Mouse (Mus musculus) embryonic facial prominence, embryonic 11.5 days (tissue): ENCODE results near the gene Elavl3. TPM values are rescaled to one million over a fixed set of nuclear protein-coding genes. Genes with fewer than 3 reads are reported as not detected.

Experiments
- ATAC-seq: fragments of 200-750 bp; cut with Nextera tagmentation; replicated peaks from 2 replicates; pipeline ENCODE4 v1.8.0; 2017; ENCODE audit warnings: low read depth; ENCODE audit not compliant: insufficient number of reproducible peaks, low FRiP score, low TSS enrichment
- DNase-seq: peaks from one replicate; pipeline ENCODE4 v3.0.0-alpha.2; 2015; ENCODE audit warnings: low spot score
- H3K27ac ChIP-seq: fragments of 300-500 bp; sonication (generic); replicated peaks from 2 replicates; pipeline ENCODE4 v1.5.1; 2014; ENCODE audit warnings: mild to moderate bottlenecking, low read depth, low read length, control low read depth
- H3K27me3 ChIP-seq: fragments of 300-500 bp; sonication (generic); 2 replicates; pipeline ENCODE4 v1.6.1; 2014; ENCODE audit warnings: mild to moderate bottlenecking, low read length, moderate library complexity, mixed read lengths; ENCODE audit not compliant: control insufficient read depth, insufficient read depth
- H3K36me3 ChIP-seq: fragments of 300-500 bp; sonication (generic); replicated peaks from 2 replicates; pipeline ENCODE4 v1.6.1; 2014; ENCODE audit warnings: low read depth, mild to moderate bottlenecking, low read length, moderate library complexity, mixed read lengths; ENCODE audit not compliant: control insufficient read depth, insufficient read depth
- H3K4me1 ChIP-seq: fragments of 300-500 bp; sonication (generic); 2 replicates; pipeline ENCODE4 v1.6.1; 2014; ENCODE audit warnings: low read length, mixed read lengths; ENCODE audit not compliant: control insufficient read depth, insufficient read depth
- H3K4me2 ChIP-seq: fragments of 300-500 bp; sonication (generic); 2 replicates; pipeline ENCODE4 v1.6.1; 2014; ENCODE audit warnings: low read depth, mild to moderate bottlenecking, control low read depth, low read length, moderate library complexity
- H3K4me3 ChIP-seq: fragments of 300-500 bp; sonication (generic); 2 replicates; pipeline ENCODE4 v1.5.1; 2014; ENCODE audit warnings: low read depth, low read length, control low read depth
- H3K9ac ChIP-seq: fragments of 300-500 bp; sonication (generic); replicated peaks from 2 replicates; pipeline ENCODE4 v1.6.1; 2014; ENCODE audit warnings: mild to moderate bottlenecking, control low read depth, low read length
- H3K9me3 ChIP-seq: fragments of 300-500 bp; sonication (generic); replicated peaks from 2 replicates; pipeline ENCODE4 v1.6.1; 2016; ENCODE audit warnings: mild to moderate bottlenecking, low read length, inconsistent platforms, mixed read lengths; ENCODE audit not compliant: control insufficient read depth
- WGBS: fragments of 180-500 bp; shearing (Covaris S2); extraction: QIAGEN DNeasy Blood & Tissue Kit; methylation state at CpG from one replicate; pipeline ENCODE4 v1.1.7; 2014; 5-methylcytosine and 5-hydroxymethylcytosine counted together
- polyA plus RNA-seq: library from polyadenylated mRNA; unstranded; fragments of >200 nt; fragmentation: Nextera tagmentation; extraction: Ambion mirVana; gene quantifications from 2 replicates; pipeline ENCODE4 v1.2.1, GENCODE M21; 2014

The Elavl3 gene
- polyA plus RNA-seq, 1 experiment from 2014 or later, result 11.2 TPM

DNA sequence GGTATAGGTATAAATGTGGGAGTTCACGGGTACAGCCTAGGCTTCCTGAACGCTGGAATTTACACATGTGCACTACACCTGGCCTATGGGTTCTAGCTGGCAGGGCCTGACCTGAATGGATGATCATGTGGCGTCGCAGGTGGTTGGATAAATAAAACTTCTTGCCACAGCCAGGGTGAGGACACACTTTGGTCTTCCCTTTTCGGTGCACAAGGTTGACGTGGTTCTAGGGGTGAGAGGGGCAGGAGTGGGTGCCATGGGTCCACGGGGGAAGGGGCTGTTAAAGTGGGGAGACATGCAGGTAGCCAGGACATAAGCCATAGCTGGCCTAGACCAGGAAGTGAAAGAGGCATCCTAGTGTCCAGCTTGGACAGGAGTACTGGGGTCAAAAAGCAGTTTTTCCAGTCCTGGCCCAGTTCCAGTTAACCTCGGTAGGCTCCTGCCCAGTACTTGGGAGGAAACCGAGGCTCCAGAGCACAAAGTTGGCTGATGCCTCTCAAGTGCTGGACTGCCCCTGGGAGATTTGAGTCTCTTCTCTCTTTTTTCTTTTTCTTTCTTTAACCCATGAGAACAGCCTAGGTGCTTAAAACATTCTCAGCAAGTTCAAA, 4.6 kb upstream of the Elavl3 start:
- no peak overlapping the region for H3K27ac ChIP-seq
- DNase-seq, result no peak
- H3K4me1 ChIP-seq, result no peaks in the 10 kb centered on the region; the same call in 1 of the 2 replicates
- no peak overlapping the region for H3K4me3 ChIP-seq
- WGBS, result 79% methylated on average over 9 of the region's 9 CpGs
- no peak overlapping the region for H3K4me2 ChIP-seq
- H3K27me3 ChIP-seq, result peaks cover 24% of the 10 kb centered on the region
- ATAC-seq, result no peak
- H3K9ac ChIP-seq, result no peak overlapping the region
- H3K36me3 ChIP-seq, result peaks cover 5% of the 10 kb centered on the region
- H3K9me3 ChIP-seq, result no peaks in the 10 kb centered on the region

DNA sequence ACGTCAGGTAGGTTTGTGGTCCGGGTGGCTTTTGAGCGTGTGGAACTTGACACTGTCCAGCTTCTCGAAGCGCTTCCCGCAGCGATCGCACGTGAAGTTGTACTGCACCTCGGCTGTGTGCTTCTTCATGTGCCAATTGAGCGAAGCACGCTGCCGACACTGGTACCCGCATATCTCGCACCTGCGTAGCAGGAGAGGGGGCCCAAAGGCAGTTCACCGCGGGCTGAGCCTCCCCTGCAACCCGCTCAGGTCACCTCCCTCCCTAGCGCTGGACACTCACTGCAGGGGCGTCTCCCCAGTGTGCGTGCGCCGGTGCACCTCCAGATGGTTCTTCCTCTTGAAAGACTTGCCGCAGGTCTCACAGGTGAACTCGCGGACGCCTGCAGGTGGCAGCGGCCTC, 3.9 kb upstream of the Elavl3 start:
- 34% methylated on average over 29 of the region's 29 CpGs for WGBS
- no peaks in the 10 kb centered on the region for H3K9me3 ChIP-seq
- H3K27ac ChIP-seq, result no peak overlapping the region
- H3K36me3 ChIP-seq, result peaks cover 5% of the 10 kb centered on the region
- no peak overlapping the region for H3K9ac ChIP-seq
- H3K4me2 ChIP-seq, result no peak overlapping the region
- no peak for DNase-seq
- H3K4me3 ChIP-seq, result no peak overlapping the region
- no peak for ATAC-seq
- peaks cover 31% of the 10 kb centered on the region for H3K27me3 ChIP-seq
- peaks cover 3% of the 10 kb centered on the region for H3K4me1 ChIP-seq

DNA sequence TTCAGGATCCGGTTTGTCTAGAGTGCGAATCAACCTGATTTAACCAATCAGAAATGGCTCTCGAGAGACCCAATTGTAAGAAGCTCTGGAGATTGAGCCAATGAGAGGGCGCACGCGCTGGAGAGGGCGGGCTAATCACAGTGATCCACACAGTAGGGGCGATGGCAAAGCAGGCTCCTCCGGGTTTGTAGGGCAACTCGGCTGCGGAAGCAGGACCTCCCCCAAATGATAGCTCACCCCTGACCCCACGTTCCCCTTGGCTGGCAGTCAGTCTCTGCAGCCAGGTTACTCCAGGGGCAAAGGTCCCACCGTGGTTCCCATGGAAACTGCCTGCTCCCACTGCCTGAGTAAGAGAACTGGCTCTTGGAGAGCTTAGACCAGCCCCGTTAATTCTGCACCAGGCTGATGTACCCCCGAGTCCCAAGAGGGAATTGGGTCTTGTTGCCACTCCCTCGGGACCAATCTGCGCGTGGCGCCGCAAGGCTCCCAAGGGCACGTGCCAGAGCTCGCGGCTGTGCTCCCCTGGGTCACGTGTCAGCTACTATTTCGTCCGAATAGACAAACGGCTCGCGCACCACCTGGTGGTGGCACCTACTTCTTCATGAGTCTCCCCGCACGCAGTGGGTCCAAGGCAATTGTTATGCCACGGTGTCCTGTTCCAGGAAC, 2.7 kb upstream of the Elavl3 start:
- H3K27me3 ChIP-seq, result peaks cover 40% of the 10 kb centered on the region
- peaks cover 3% of the 10 kb centered on the region for H3K4me1 ChIP-seq
- peaks cover 5% of the 10 kb centered on the region for H3K36me3 ChIP-seq
- no peak overlapping the region for H3K9ac ChIP-seq
- H3K9me3 ChIP-seq, result no peaks in the 10 kb centered on the region
- H3K4me3 ChIP-seq, result no peak overlapping the region
- H3K27ac ChIP-seq, result no peak overlapping the region
- WGBS, result 1% methylated on average over 32 of the region's 32 CpGs
- ATAC-seq (peak; percentile 8; the same call in 1 of the 2 replicates), DNase-seq (peak; percentile 83)
- H3K4me2 ChIP-seq, result peak overlapping the region; percentile 23

DNA sequence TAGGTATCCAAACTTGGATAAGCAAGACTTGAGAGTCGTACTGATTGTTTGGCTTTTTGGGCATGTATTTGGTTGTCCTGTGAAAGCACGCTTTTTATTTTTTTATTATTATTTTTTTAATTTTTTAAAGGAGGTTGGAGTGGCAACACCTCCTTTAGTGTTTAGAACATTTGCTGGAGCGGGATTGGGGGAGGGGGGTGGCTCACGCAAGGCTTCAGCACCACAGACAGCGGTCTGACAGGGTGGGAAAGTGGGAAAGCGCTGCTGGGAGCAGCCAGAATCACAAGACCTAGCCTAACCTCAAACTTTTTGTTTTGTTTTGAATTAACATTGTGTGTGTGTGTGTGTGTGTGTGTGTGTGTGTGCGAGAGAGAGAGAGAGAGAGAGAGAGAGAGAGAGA, 1.8 kb upstream of the Elavl3 start:
- ATAC-seq, result no peak
- Histone ChIP-seq H3K27ac (no peak overlapping the region), H3K4me2 (no peak overlapping the region), H3K9me3 (no peaks in the 10 kb centered on the region), H3K36me3 (peaks cover 5% of the 10 kb centered on the region), H3K4me1 (peaks cover 3% of the 10 kb centered on the region), H3K27me3 (peaks cover 43% of the 10 kb centered on the region), H3K9ac (no peak overlapping the region), H3K4me3 (no peak overlapping the region)
- 32% methylated on average over 7 of the region's 7 CpGs for WGBS
- DNase-seq, result peak; percentile 75

DNA sequence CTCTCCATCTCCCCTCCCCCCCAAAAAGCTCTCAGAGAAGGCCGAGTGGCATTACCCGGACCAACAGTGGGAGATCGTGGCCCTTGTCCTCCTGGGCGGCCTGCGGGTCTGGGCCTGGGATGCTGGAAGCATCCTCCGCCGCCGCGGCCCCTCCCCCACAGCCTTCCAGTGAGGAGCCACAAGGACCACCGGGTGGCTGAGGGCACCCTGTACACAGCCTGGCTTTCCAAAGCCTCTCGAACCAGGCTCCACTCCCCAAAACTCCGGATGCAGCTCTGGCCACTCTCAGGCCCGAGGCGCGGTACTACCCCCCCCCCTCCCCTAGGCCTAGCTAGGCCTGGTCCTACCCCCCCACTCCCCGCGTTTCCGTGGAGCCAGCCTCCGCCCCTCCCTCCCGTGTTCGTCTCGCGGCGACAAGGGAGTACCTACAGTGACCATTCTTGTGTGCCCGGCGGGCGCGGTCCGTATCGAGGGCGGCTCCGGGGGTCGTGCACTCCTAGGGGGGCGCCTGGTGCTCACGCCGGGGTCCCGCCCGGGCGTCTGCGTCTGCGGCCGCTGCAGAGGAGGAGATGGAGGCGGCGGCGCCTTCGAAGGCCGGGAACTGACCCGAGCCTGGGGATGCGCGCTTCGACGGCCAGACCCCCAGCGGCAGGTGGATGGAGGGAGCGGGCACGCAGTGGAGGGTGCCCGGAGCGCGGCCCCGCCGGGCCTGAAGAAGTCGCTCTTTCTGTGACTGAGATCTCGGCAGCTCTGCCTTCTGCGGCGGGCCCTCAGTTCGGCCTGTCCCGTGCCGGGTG, 464 bp downstream of the Elavl3 start:
- Histone ChIP-seq H3K4me2 (peak overlapping the region; percentile 60), H3K9ac (peak overlapping the region; percentile 53), H3K9me3 (no peaks in the 10 kb centered on the region), H3K27ac (peak overlapping the region; percentile 20; the same call in 1 of the 2 replicates), H3K4me3 (peak overlapping the region; percentile 41), H3K4me1 (peaks cover 3% of the 10 kb centered on the region), H3K36me3 (no peaks in the 10 kb centered on the region), H3K27me3 (peaks cover 43% of the 10 kb centered on the region)
- no peak for DNase-seq
- ATAC-seq, result peak; percentile 10; the same call in 1 of the 2 replicates
- 2% methylated on average over 65 of the region's 67 CpGs for WGBS

DNA sequence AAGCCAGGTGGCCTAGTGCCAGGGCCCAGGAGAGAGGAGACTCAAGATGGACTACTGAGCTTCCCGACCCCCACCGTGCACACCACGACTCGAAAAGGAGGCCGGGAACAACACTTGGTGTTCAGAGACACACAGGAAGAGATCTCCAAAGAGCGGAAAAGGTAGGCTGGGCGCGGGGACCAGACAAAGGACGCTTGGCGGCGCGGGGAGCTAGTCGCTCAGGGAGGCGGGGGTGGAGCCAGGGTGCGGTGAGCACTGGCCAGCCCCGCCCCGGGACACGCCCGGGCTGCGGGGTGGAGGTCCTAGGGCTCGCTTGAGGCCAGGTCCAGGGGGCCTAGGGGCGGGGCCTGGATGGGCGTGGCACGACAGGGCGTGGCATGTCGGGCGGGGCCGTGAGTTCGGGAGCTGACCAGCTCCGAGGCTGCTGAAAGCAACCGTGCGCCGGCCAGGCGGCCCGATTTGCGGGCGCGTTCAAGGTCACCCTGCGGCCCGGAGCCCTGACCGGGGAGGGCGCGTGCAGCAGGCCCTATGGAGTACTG, 1.4 kb downstream of the Elavl3 start:
- Histone ChIP-seq H3K4me3 (peak overlapping the region; percentile 41), H3K27ac (no peak overlapping the region; the same call in 1 of the 2 replicates), H3K36me3 (no peaks in the 10 kb centered on the region), H3K4me2 (peak overlapping the region; percentile 60), H3K27me3 (peaks cover 43% of the 10 kb centered on the region), H3K9me3 (no peaks in the 10 kb centered on the region), H3K9ac (peak overlapping the region; percentile 53), H3K4me1 (peaks cover 3% of the 10 kb centered on the region)
- WGBS, result 2% methylated on average over 38 of the region's 43 CpGs
- DNase-seq (peak; percentile 76), ATAC-seq (peak; percentile 37; the same call in 1 of the 2 replicates)

DNA sequence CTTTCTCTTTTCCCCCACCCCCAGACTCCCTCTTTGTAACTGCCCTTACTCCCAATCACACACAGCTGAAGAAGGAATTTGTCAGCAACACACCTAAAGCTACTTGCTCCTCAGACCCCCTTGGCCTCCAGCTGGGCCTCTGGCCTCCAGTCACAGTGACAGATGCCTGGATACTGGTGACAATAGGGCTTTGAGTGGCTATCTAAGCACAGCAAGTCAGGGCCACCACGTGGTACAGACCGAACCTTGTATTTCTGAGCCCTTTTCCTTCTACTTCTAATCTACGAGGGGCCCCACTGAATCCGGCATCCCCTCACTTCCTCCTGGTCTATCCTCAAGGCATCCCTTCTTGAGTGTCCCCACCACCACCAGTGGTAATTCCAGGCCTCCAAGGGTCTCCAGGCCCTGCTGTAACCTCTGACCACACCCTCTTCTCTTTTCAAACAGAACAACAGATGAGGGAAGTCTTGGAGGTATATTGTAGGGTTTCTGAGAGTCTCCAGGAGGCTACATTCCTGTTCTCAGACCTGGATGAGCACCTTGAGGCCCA, 2.0 kb downstream of the Elavl3 start:
- Histone ChIP-seq H3K27ac (no peak overlapping the region), H3K4me2 (peak overlapping the region; percentile 60), H3K9ac (no peak overlapping the region), H3K4me1 (peaks cover 3% of the 10 kb centered on the region), H3K9me3 (no peaks in the 10 kb centered on the region), H3K4me3 (peak overlapping the region; percentile 41), H3K36me3 (no peaks in the 10 kb centered on the region), H3K27me3 (peaks cover 40% of the 10 kb centered on the region)
- WGBS, result 41% methylated on average over 4 of the region's 4 CpGs
- DNase-seq (no peak), ATAC-seq (0 out of 2 replicates have a peak, but pooled peaks have one; percentile 10)
